Mouse (Mus musculus) CH12.LX (cell line): ENCODE data around the gene Stk17b.

Source experiments
- CTCF ChIP-seq, 2 experiments: IDR thresholded peaks in 1 of 2; conservative IDR thresholded peaks in 1 of 2; 2 replicates each; pipeline ENCODE4 v1.5.1; 2011 to 2012; ENCODE audit warnings: low read depth in 2 of 2, low read length in 2 of 2, improper control_type of control experiment in 1 of 2, inconsistent platforms in 1 of 2, mild to moderate bottlenecking in 1 of 2, moderate library complexity in 1 of 2
- E2F4 ChIP-seq: IDR thresholded peaks from 2 replicates; pipeline ENCODE4 v1.6.1; 2011; ENCODE audit warnings: low read depth, low read length, improper control_type of control experiment; ENCODE audit not compliant: insufficient replicate concordance
- EP300 ChIP-seq: IDR thresholded peaks from 2 replicates; pipeline ENCODE4 v1.6.1; 2011; ENCODE audit warnings: low read length, improper control_type of control experiment
- ETS1 ChIP-seq: conservative IDR thresholded peaks from 2 replicates; pipeline ENCODE4 v1.6.1; 2012; ENCODE audit warnings: low read depth, mild to moderate bottlenecking, inconsistent platforms, low read length, improper control_type of control experiment, moderate library complexity
- GABPA ChIP-seq: IDR thresholded peaks from 2 replicates; pipeline ENCODE4 v1.6.1; 2012; ENCODE audit warnings: low read depth, low read length, improper control_type of control experiment, inconsistent platforms; ENCODE audit not compliant: insufficient replicate concordance
- KAT2A ChIP-seq: IDR thresholded peaks from 2 replicates; pipeline ENCODE4 v1.6.1; 2012; ENCODE audit warnings: low read length, improper control_type of control experiment, inconsistent platforms; ENCODE audit not compliant: insufficient replicate concordance
- MAFK ChIP-seq: IDR thresholded peaks from 2 replicates; pipeline ENCODE4 v1.6.1; 2011; ENCODE audit warnings: low read length, improper control_type of control experiment; ENCODE audit not compliant: insufficient replicate concordance
- MYC ChIP-seq: IDR thresholded peaks from 2 replicates; pipeline ENCODE4 v1.6.1; 2011; ENCODE audit warnings: low read depth, mild to moderate bottlenecking, improper control_type of control experiment, low read length
- POLR2A ChIP-seq: IDR thresholded peaks from 2 replicates; pipeline ENCODE4 v1.6.1; 2011; ENCODE audit warnings: low read depth, mild to moderate bottlenecking, improper control_type of control experiment, low read length
- POLR2AphosphoS2 ChIP-seq: IDR thresholded peaks from 2 replicates; pipeline ENCODE4 v1.6.1; 2011; ENCODE audit warnings: low read depth, low read length, improper control_type of control experiment
- TBP ChIP-seq: conservative IDR thresholded peaks from 2 replicates; pipeline ENCODE4 v1.6.1; 2011; ENCODE audit warnings: low read depth, low read length, improper control_type of control experiment

DNA sequence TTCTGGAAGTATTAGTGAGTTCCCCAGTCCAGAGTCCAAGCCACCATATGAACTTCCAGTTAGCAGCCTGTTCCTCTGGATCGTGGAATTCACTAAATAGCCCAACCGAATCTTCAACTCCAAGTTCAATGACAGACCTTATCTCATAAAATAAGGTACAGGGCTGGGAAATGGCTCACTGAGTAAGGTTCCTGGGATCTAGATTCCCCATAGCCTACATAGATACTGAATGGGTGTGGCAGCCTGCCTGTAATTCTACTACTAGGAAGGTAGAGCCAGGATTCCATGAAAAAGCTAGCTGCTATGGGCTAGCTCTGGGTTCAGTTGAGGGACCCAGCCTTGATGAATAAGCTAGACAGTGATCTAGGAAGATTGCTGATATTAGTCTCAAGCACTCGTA, 48.4 kb downstream of the Stk17b start:
- TF ChIP-seq CTCF (conservative IDR thresholded peaks at IDR 0.05 in 1 of 2, IDR thresholded peaks at IDR 0.05 in 1 of 2; ENCODE audit: low read depth in 2 of 2, low read length in 2 of 2) (no peak), KAT2A (no peak), ETS1 (no peak), TBP (no peak), E2F4 (no peak), MYC (no peak), EP300 (no peak), POLR2AphosphoS2 (no peak), MAFK (no peak), POLR2A (no peak), GABPA (no peak)
